Mouse (Mus musculus) cerebellum, adult 2 months (tissue): ENCODE data around the gene Chst13. TPM values are rescaled to one million over a fixed set of nuclear protein-coding genes. Genes with fewer than 3 reads are reported as not detected.

Source experiments
- DNase-seq, 2 experiments: peaks; one replicate each; pipeline ENCODE4 v3.0.0; 2021
- H3K27ac ChIP-seq: fragments of 200-500 bp; 2 replicates; pipeline ENCODE4 v1.5.1; 2012; ENCODE audit warnings: low read length, control low read depth, inconsistent platforms; ENCODE audit not compliant: insufficient read depth
- H3K27me3 ChIP-seq: fragments of 200-500 bp; 2 replicates; pipeline ENCODE4 v1.6.1; 2012; ENCODE audit warnings: inconsistent platforms, mild to moderate bottlenecking, low read length, moderate library complexity; ENCODE audit not compliant: control insufficient read depth, insufficient read depth
- H3K4me1 ChIP-seq: fragments of 200-500 bp; 2 replicates; pipeline ENCODE4 v1.6.1; 2011; ENCODE audit warnings: low read length; ENCODE audit not compliant: control insufficient read depth, insufficient read depth
- H3K4me3 ChIP-seq: fragments of 200-500 bp; replicated peaks from 2 replicates; pipeline ENCODE3; 2011; ENCODE audit warnings: mild to moderate bottlenecking, low read depth, low read length, control low read depth; ENCODE audit not compliant: insufficient read depth
- CTCF ChIP-seq: fragments of 200-500 bp; IDR thresholded peaks from 2 replicates; pipeline ENCODE4 v1.5.1; 2011; ENCODE audit warnings: low read depth, mild to moderate bottlenecking, control low read depth, low read length, moderate library complexity, borderline replicate concordance; ENCODE audit not compliant: insufficient read depth
- POLR2A ChIP-seq: fragments of 200-500 bp; IDR thresholded peaks from 2 replicates; pipeline ENCODE4 v1.6.1; 2011; ENCODE audit warnings: low read length, control low read depth, borderline replicate concordance; ENCODE audit not compliant: insufficient read depth
- WGBS: fragments of 180-500 bp; shearing (Covaris S2); methylation state at CpG from one replicate; pipeline ENCODE4 v1.1.7; 2018; 5-methylcytosine and 5-hydroxymethylcytosine counted together
- polyA plus RNA-seq: library from polyadenylated mRNA; depleted of rRNA; stranded (reverse); fragments of >200 nt; gene quantifications from 2 replicates; pipeline ENCODE4 v1.2.3, GENCODE M21; 2012

The Chst13 gene
- polyA plus RNA-seq, 1 experiment: not detected

DNA sequence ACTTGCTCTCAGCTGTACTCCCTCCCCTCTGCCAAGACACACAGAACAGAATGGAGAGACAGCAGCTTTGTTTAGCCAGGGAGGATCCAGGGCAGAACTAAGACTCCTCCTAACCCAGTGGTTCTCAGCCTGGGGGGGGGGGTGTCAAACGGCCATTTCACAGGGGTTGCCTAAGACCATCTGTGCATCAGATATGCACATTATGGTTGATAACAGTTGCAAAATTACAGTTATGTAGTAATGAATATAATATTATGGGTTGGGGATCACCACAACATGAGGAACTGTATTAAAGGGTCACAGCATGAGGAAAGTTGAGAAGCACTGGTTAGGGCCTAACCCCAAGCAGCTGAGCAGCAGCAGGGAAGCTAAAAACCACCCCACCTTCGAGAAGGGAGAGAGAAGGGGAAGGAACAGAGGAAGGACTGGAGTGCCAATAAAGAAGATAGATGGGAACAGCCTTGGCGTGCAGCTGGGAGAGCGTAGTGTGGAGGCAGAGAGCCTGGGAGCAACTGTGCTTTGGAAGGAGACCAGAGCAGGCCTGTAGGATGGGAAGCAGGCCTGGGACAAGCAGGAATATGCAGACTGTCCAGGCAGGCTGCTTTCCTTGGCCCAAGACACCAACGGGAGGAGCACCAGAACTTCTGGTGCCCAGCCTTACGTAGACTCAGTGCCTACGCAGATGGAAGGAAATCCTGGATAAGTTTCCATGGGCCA lies 5.4 kb downstream of the Chst13 start:
- Histone ChIP-seq H3K4me3 (no peak overlapping the region), H3K27me3 (no peaks in the 10 kb centered on the region), H3K27ac (no peak overlapping the region), H3K4me1 (no peaks in the 10 kb centered on the region)
- TF ChIP-seq CTCF (no peak), POLR2A (no peak)
- DNase-seq: no peak
- 36% methylated on average over 7 of the region's 7 CpGs for WGBS

DNA sequence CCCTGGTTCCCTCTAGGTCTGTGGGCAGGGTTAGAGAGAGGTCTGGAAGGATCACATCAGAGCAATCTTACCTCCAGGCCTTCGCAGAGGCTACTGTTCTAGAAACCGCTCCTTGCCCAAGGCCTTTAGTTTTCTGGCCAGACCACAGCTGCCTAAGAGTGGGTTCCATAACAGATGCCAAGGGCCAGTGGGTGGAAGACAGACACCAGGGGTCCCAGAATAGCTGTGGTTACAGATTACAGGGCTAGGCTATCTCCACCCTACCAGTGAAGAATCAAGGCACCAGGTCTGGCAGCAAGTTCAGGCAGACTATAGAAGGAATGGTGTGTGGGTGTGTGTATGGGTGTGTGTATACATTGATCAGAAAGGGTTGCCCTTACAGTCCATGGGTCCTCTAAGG lies 6.0 kb downstream of the Chst13 start:
- no peaks in the 10 kb centered on the region for H3K27me3 ChIP-seq
- H3K27ac ChIP-seq: no peak overlapping the region
- no peaks in the 10 kb centered on the region for H3K4me1 ChIP-seq
- TF ChIP-seq CTCF (no peak), POLR2A (no peak)
- no peak overlapping the region for H3K4me3 ChIP-seq
- DNase-seq: no peak
- 90% methylated on average over 2 of the region's 2 CpGs for WGBS

DNA sequence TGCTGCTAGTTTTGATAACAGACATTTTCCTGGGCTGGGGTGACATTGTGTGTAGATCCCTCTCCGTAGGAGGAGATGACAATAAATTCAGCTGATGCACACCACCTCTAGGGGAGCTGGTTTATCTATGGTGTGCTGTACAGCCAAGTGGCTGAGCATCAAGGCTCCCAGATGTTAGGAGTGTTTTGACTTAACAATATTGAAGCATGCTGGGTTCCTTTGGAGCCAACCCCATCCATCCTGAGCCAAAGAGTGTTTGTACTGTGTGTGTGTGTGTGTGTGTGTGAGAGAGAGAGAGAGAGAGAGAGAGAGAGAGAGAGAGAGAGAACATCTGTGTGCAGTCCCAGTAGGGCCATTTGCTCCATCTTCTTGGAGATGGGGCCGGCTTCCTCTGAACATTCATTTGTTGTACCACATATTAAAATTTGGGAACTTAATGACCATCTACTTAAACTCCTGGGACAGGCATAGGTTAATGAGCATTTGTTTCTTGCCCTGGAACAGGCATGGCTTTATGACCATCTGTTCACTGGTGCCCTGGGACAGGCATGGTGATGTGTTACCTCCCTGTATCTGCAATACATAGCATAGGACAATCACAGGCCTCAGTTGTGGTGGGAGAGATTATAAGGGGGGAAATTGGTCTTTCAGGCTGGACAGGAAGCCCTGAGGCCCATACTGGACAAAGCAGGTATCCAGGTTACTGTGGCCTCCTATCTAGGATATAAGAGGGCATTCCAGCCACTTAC lies 7.3 kb downstream of the Chst13 start:
- peak in 1 of 2 experiments; percentile 0 for DNase-seq
- Histone ChIP-seq H3K4me3 (no peak overlapping the region), H3K27ac (no peak overlapping the region), H3K4me1 (no peaks in the 10 kb centered on the region), H3K27me3 (no peaks in the 10 kb centered on the region)
- 63% methylated on average over 2 of the region's 2 CpGs for WGBS
- TF ChIP-seq POLR2A (no peak), CTCF (no peak)

DNA sequence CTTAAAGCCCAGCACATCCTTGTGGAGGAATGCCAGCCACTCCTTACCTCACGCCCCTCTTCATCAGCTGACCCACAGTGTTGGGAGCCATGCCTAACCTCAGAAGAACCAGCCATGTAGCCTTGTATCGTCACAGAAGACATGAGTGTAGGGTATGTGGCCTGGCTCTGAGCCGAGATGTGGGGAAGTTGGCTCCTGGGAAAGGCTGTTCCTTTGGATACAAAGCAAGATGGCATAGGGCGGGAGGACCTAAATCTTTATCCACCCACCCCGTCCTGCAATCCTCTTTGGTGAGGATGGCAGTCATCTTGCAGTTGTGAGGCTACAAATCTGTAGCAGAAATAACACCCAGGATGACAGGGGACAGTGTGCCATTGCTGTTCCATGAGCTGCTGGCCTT lies 9.0 kb downstream of the Chst13 start:
- TF ChIP-seq CTCF (no peak), POLR2A (no peak)
- H3K27me3 ChIP-seq: no peaks in the 10 kb centered on the region
- no peak overlapping the region for H3K4me3 ChIP-seq
- no peak overlapping the region for H3K27ac ChIP-seq
- WGBS: 70% methylated on average over 5 of the region's 5 CpGs
- H3K4me1 ChIP-seq: no peaks in the 10 kb centered on the region
- no peak for DNase-seq

DNA sequence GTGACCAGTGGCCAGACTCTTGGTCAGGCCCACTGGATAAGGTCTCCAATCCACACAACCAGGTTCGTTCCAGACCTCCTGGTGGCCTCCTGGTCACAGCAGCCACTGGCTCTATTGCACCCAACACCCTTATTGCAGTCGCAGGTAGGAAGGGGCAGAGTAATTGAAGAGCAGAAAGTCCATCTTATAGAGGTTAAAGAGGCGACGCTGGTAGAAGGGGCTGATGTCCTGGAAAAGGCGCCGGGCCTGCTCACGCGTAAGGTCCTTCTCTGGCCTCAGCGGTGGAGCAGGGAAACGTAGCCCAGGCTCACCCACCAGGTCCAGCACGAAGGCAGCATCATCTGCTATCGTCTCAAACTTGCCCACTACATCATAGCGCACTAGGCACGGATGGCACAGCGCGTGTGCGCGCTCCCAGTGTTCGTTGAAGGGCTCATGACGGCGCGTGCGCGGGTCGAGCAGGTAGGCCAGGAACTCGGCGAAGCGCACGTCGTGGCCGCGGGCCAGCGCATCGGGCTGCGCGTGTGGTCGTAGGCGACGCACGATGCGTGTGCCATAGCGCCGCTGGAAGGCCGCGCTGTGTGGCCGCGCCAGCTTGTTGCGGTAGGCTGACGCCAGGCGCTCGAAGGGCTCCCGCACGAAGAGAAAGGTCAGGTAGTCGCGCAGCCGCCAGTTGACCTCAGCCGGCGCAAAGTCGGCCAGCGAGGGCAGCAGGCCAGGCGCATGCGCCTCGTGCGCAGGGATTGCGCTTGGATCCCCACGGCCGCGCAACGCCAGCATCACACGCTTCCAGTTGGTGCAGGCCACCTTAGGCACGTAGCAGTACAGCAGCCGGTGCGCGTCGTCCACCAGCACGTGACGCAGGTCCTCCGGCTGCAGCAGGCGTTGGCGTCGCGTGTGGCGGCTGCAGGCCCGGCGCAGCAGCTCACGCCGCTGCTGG lies 15.9 kb downstream of the Chst13 start:
- WGBS: 92% methylated on average over 87 of the region's 87 CpGs
- no peaks in the 10 kb centered on the region for H3K4me1 ChIP-seq
- no peak overlapping the region for H3K27ac ChIP-seq
- no peaks in the 10 kb centered on the region for H3K27me3 ChIP-seq
- DNase-seq: no peak
- H3K4me3 ChIP-seq: no peak overlapping the region
- TF ChIP-seq POLR2A: no peak
- TF ChIP-seq CTCF: no peak

DNA sequence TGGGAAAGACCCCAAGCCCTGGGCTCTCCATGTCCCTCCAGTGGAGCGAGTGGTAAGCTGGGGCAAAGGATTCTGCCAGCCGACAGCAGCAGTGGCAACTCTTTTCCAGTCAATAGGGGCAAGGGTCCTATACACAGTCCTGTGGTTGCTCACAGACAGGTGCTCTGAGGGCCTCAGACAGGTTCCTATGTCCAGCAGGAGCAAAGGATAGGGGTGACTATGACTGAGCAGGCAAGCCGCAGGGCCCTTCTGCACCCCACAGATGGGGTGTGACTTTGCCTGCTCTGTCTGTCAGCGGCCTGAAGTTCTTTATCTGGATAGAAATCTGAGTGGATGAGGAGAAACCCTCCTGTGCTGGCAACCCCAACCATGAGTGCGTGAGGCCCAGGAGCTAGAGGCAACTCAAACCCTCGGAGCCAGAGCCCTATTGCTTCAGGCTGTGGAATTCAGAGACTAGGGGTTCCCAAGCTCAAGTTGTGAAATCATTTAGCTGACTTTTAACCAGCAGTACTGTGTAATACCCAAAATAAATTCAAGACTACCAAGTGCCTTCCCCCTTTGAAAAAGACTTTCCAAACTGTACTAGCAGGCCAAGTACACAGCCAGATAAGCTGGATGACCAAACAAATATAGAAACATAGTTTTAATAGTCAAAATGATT lies 18.5 kb downstream of the Chst13 start:
- TF ChIP-seq CTCF (no peak), POLR2A (no peak)
- no peak overlapping the region for H3K4me3 ChIP-seq
- no peaks in the 10 kb centered on the region for H3K27me3 ChIP-seq
- DNase-seq: no peak
- WGBS: 82% methylated on average over 6 of the region's 6 CpGs
- no peaks in the 10 kb centered on the region for H3K4me1 ChIP-seq
- H3K27ac ChIP-seq: no peak overlapping the region

DNA sequence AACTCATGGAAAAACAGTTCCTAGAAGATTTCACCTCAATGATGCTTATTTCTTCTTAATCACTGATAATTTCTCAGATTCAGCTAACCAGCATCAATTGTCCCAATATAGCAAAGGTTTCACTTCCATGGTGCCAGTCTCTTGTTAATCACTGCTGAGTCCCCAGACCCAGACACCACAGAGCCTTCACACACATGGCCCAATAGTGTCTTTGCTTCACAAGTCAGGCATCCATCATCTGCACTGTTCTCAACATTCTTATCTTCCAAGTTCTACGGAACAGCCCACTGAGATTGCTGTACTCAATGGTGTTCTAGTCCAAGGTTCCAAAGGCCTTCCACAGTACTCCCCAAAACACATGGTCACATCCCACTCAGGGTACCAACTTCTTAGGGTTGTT lies 24.1 kb downstream of the Chst13 start, which contains the start of gene BC048671:
BC048671 (plus strand) TSS at position 301 of the 400 bp plus-strand sequence.
- no peaks in the 10 kb centered on the region for H3K4me1 ChIP-seq
- DNase-seq: no peak
- H3K27ac ChIP-seq: no peak within 1 kb of the TSS
- TF ChIP-seq CTCF (no peak), POLR2A (no peak)
- no peak within 1 kb of the TSS for H3K4me3 ChIP-seq
- WGBS: 95% methylated on average over 1 of the region's 1 CpGs
- H3K27me3 ChIP-seq: no peaks in the 10 kb centered on the region
